Mouse (Mus musculus) ES-E14 (cell line): ENCODE results near the gene Nfatc4. TPM values are rescaled to one million over a fixed set of nuclear protein-coding genes. Genes with fewer than 3 reads are reported as not detected.

Source experiments
- DNase-seq: peaks from one replicate; pipeline ENCODE4 v3.0.0-alpha.2; 2013; ENCODE audit warnings: low read depth, low spot score
- H3K27ac ChIP-seq: 2 replicates; pipeline ENCODE4 v1.5.1; 2012; ENCODE audit warnings: low read depth, mild to moderate bottlenecking, low read length, moderate library complexity, mixed read lengths; ENCODE audit not compliant: poor library complexity, insufficient read depth, severe bottlenecking
- H3K36me3 ChIP-seq: 2 replicates; pipeline ENCODE4 v1.6.1; 2012; ENCODE audit warnings: mild to moderate bottlenecking, low read length, moderate library complexity, mixed read lengths; ENCODE audit not compliant: control insufficient read depth, poor library complexity, insufficient read depth, severe bottlenecking
- H3K4me1 ChIP-seq, 2 experiments: fragments of 150-350 bp in 1 of 2; sonication (generic) in 1 of 2; 2 replicates each; pipeline ENCODE4 v1.6.1; 2012; ENCODE audit warnings: low read length in 2 of 2, mild to moderate bottlenecking in 1 of 2, mixed read lengths in 1 of 2; ENCODE audit not compliant: control insufficient read depth in 2 of 2, insufficient read depth in 2 of 2, poor library complexity in 1 of 2
- H3K4me3 ChIP-seq, 2 experiments: fragments of 150-350 bp in 1 of 2; sonication (generic) in 1 of 2; 2 replicates each; pipeline ENCODE4 v1.5.1; 2012; ENCODE audit warnings: low read length in 2 of 2, low read depth in 1 of 2, mild to moderate bottlenecking in 1 of 2, mixed read lengths in 1 of 2; ENCODE audit not compliant: insufficient read depth in 1 of 2, poor library complexity in 1 of 2, severe bottlenecking in 1 of 2
- H3K9ac ChIP-seq: 2 replicates; pipeline ENCODE4 v1.6.1; 2012; ENCODE audit warnings: low read depth, mild to moderate bottlenecking, low read length, mixed read lengths; ENCODE audit not compliant: poor library complexity, insufficient read depth, severe bottlenecking
- H3K9me3 ChIP-seq: fragments of 150-350 bp; sonication (generic); 2 replicates; pipeline ENCODE4 v1.6.1; 2012; ENCODE audit warnings: low read depth, mild to moderate bottlenecking, low read length; ENCODE audit not compliant: control insufficient read depth, insufficient read depth
- CHD2 ChIP-seq: IDR thresholded peaks from 2 replicates; pipeline ENCODE4 v1.6.1; 2014; ENCODE audit warnings: mild to moderate bottlenecking, low read depth, low read length, inconsistent platforms
- HCFC1 ChIP-seq: IDR thresholded peaks from 2 replicates; pipeline ENCODE4 v1.6.1; 2012; ENCODE audit warnings: low read length, inconsistent platforms, borderline replicate concordance; ENCODE audit not compliant: insufficient read depth
- MAFK ChIP-seq: IDR thresholded peaks from 2 replicates; pipeline ENCODE4 v1.6.1; 2014; ENCODE audit warnings: mild to moderate bottlenecking, low read depth, low read length, inconsistent platforms; ENCODE audit not compliant: insufficient read depth
- ZC3H11A ChIP-seq: IDR thresholded peaks from 2 replicates; pipeline ENCODE4 v1.6.1; 2012; ENCODE audit warnings: low read depth, mild to moderate bottlenecking, inconsistent platforms, low read length, borderline replicate concordance
- ZNF384 ChIP-seq: IDR thresholded peaks from 2 replicates; pipeline ENCODE4 v1.6.1; 2012; ENCODE audit warnings: low read depth, low read length, inconsistent platforms
- in situ Hi-C, 2 experiments: fragments of 600-800 bp; cut with MboI; formaldehyde crosslinking; loops; one replicate each; pipeline ENCODE4 v1.15.1; 2025; ENCODE audit warnings: low sequenced_read_pairs in 2 of 2, inconsistent platforms in 1 of 2; ENCODE audit not compliant: unreplicated experiment in 2 of 2
- total RNA-seq: library from RNA; depleted of rRNA; stranded (reverse); fragments of 300-350 nt; gene quantifications from 2 replicates; pipeline ENCODE4 v1.2.3, GENCODE M21; 2012

The Nfatc4 gene
- total RNA-seq, 1 experiment: 6.4 TPM

DNA sequence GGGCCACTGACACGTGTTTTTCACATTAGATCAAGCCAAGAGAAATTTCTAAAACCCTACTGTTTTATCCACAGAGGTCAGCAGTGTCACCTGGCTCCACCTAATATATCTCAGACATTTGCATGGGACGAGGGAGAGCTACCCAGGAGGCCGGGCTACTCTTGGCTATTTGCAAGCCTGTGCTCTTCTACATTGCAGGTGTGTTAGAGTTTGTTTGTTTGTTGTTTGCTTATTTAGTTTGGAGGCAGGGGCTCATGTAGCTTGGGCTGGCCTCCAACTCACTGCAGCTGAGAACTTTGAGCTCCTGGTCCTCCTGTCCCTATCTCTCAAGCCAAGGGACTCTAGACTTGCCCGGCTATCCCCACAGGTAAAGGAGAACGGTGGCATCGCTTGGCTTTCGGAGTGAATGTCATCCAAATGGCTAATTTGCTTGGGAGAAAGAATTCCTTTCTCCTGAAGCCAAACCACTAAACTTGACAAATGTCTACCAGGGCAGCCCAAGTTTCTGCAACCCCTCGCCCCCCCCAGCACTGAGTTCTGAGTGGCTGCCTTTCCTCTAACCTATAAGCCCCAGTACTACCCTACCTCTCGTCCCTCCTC, 40.5 kb upstream of the Nfatc4 start:
- Histone ChIP-seq H3K27ac (no peak overlapping the region), H3K9ac (no peak overlapping the region), H3K4me3 (no peak overlapping the region), H3K4me1 (peaks cover 0 to 7% of the 10 kb centered on the region in 2 experiments; a peak in 1 of 4 replicates), H3K9me3 (no peaks in the 10 kb centered on the region), H3K36me3 (no peaks in the 10 kb centered on the region; the same call in 1 of the 2 replicates)
- no peak for TF ChIP-seq ZC3H11A
- TF ChIP-seq ZNF384: no peak
- no peak for TF ChIP-seq MAFK
- TF ChIP-seq CHD2: no peak
- no peak for TF ChIP-seq HCFC1
- no peak for DNase-seq
- in situ Hi-C loops: no loop called here

DNA sequence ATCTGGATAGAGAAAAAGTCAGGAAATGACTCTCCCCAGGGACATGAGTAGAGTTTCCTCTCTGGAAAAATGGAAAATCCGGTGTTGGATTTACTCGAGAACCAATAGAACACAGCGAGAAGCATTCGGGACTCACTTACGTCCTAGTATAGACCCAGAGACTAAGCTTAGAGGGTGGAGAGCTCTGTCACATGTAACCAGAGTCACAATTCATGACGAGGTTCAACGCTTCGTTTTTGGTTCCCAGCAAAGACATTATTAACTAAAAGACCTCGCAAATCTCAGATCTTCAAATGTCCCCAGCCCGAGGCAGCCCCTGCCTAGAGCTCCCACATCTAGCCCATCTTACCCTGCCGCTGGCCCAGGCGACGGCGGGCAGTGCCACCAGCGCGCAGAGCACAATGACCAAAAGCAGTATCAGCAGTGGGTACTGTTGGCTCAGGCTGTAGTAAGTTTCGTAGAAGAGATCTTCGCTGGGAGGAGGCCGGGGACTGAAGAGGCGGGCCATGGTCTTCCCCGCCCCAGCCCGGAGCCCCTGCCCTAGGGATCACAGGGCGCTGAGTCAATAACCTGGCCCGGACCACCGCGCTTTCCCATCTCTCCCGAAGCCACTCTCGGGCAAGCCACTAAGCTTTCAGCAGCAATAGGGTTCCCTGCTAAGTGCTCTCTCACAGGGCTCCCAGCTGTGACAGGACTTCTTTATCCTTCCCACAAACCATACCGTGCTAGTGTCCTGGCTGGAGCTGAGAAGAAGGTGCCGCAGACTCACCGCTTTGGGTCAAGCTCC, 39.6 kb upstream of the Nfatc4 start:
- DNase-seq: no peak
- TF ChIP-seq ZC3H11A: no peak
- no peak for TF ChIP-seq CHD2
- no peak for TF ChIP-seq HCFC1
- TF ChIP-seq ZNF384: no peak
- TF ChIP-seq MAFK: no peak
- Histone ChIP-seq H3K9me3 (no peaks in the 10 kb centered on the region), H3K36me3 (no peaks in the 10 kb centered on the region; the same call in 1 of the 2 replicates), H3K27ac (no peak overlapping the region), H3K9ac (no peak overlapping the region), H3K4me1 (peaks cover 0 to 12% of the 10 kb centered on the region in 2 experiments; a peak in 1 of 4 replicates), H3K4me3 (peak overlapping the region; percentile 26 to 38; a peak in 3 of 4 replicates)
- in situ Hi-C loops: no loop called here

DNA sequence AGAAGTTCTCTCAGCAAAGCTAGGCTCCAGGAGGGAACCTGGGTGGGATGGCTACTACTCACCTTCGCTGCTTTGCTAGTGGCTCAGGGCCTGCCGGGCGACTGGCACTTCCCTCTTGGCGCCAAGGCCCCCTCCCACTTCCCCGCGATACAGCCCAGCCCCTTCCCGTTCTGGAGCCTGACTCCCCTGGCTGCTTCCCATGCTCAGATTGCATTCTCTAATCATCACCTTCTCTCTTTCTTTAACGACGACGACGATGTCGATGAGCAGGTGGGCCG, 39.0 kb upstream of the Nfatc4 start, which contains the start of gene Adcy4:
Gene Adcy4 (minus strand): TSS at position 138 of the 278 bp plus-strand sequence.
- Histone ChIP-seq H3K4me3 (peak within 1 kb of the TSS; percentile 26 to 38; a peak in 3 of 4 replicates), H3K4me1 (peaks cover 0 to 9% of the 10 kb centered on the region in 2 experiments; a peak in 1 of 4 replicates), H3K27ac (no peak within 1 kb of the TSS), H3K9me3 (no peaks in the 10 kb centered on the region), H3K9ac (no peak within 1 kb of the TSS), H3K36me3 (no peaks in the 10 kb centered on the region; the same call in 1 of the 2 replicates)
- TF ChIP-seq ZNF384: no peak
- no peak for DNase-seq
- in situ Hi-C loops: no loop called here

DNA sequence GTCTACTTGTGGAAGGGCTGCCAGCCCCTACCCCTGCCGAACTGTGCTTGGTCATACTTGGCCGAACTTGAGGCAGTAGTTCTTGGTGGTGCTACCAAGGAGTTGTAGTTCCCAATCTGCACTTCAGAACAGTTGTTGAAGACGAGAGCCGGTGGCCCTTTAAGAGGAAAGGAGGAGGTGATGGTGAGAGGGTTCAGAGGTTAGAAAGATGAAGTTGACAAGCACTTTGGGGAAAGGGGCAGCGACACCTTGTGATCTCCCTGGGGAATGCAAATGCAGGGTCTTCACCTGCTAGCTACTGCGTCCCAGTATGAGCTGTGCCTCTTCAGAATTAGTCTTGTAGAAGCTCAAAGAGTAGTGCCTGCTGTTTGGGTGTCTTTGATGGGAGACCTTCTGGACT, 37.7 kb upstream of the Nfatc4 start:
- DNase-seq: no peak
- H3K9me3 ChIP-seq: no peaks in the 10 kb centered on the region
- in situ Hi-C loops: no loop called here
- no peak overlapping the region for H3K9ac ChIP-seq
- H3K4me3 ChIP-seq: no peak overlapping the region
- no peaks in the 10 kb centered on the region; the same call in 1 of the 2 replicates for H3K36me3 ChIP-seq
- peaks cover 0 to 10% of the 10 kb centered on the region in 2 experiments; a peak in 1 of 4 replicates for H3K4me1 ChIP-seq
- TF ChIP-seq MAFK (no peak), HCFC1 (no peak), ZNF384 (no peak), CHD2 (no peak), ZC3H11A (no peak)
- H3K27ac ChIP-seq: no peak overlapping the region
